Mouse (Mus musculus): ENCODE data around the gene 1110032A03Rik. TPM values are rescaled to one million over a fixed set of nuclear protein-coding genes. Genes with fewer than 3 reads are reported as not detected.

Gene 1110032A03Rik
- total and polyA plus RNA-seq, 2 experiments from 2014 or later = 33.0 to 59.6 TPM

- H3K9me3 ChIP-seq (ENCODE audit: low read length) = no peaks in the 10 kb centered on the region
- no peak overlapping the region for H3K4me2 ChIP-seq (ENCODE audit: low read depth, low read length, poor library complexity, severe bottlenecking)
- H3K36me3 ChIP-seq (ENCODE audit: insufficient read depth, low read length) = peaks cover 59% of the 10 kb centered on the region
- 90% methylated on average over 6 of the region's 6 CpGs for WGBS
- no peak for TF ChIP-seq CTCF (IDR thresholded peaks at IDR 0.05)
- H3K27me3 ChIP-seq (ENCODE audit: insufficient read depth, low read length) = no peaks in the 10 kb centered on the region
- H3K9ac ChIP-seq (replicated peaks; ENCODE audit: low read length, poor library complexity, severe bottlenecking) = no peak overlapping the region
- no peak for ATAC-seq (ENCODE audit: low FRiP score)
- DNase-seq (ENCODE audit: low spot score) = no peak
- no peak overlapping the region for H3K4me3 ChIP-seq (ENCODE audit: low read depth, low read length)
- no peak overlapping the region for H3K27ac ChIP-seq (ENCODE audit: low read depth, low read length)
- no peaks in the 10 kb centered on the region for H3K4me1 ChIP-seq (ENCODE audit: insufficient read depth, low read length)
Observed at GRCm38 (mm10) chr9:50808471-50808870, 33.2 kb upstream of the 1110032A03Rik start.

- H3K4me1 ChIP-seq (ENCODE audit: insufficient read depth, low read length) = no peaks in the 10 kb centered on the region
- H3K27me3 ChIP-seq (ENCODE audit: insufficient read depth, low read length) = no peaks in the 10 kb centered on the region
- ATAC-seq (ENCODE audit: low FRiP score) (no peak), DNase-seq (ENCODE audit: low spot score) (no peak)
- H3K4me2 ChIP-seq (ENCODE audit: low read depth, low read length, poor library complexity, severe bottlenecking) = no peak overlapping the region
- no peak for TF ChIP-seq CTCF (IDR thresholded peaks at IDR 0.05)
- H3K9ac ChIP-seq (replicated peaks; ENCODE audit: low read length, poor library complexity, severe bottlenecking) = no peak overlapping the region
- WGBS = 93% methylated on average over 7 of the region's 7 CpGs
- H3K36me3 ChIP-seq (ENCODE audit: insufficient read depth, low read length) = peaks cover 47% of the 10 kb centered on the region
- H3K9me3 ChIP-seq (ENCODE audit: low read length) = no peaks in the 10 kb centered on the region
- no peak overlapping the region for H3K4me3 ChIP-seq (ENCODE audit: low read depth, low read length)
- H3K27ac ChIP-seq (ENCODE audit: low read depth, low read length) = no peak overlapping the region
Observed at GRCm38 (mm10) chr9:50803055-50803671, 27.8 kb upstream of the 1110032A03Rik start.

- DNase-seq (ENCODE audit: low spot score) (peak; percentile 56), ATAC-seq (ENCODE audit: low FRiP score) (no peak)
- Histone ChIP-seq H3K36me3 (ENCODE audit: insufficient read depth, low read length) (peaks cover 48% of the 10 kb centered on the region), H3K4me1 (ENCODE audit: insufficient read depth, low read length) (no peaks in the 10 kb centered on the region), H3K27ac (ENCODE audit: low read depth, low read length) (no peak overlapping the region), H3K4me3 (ENCODE audit: low read depth, low read length) (no peak overlapping the region), H3K9me3 (ENCODE audit: low read length) (no peaks in the 10 kb centered on the region), H3K4me2 (ENCODE audit: low read depth, low read length, poor library complexity, severe bottlenecking) (no peak overlapping the region), H3K27me3 (ENCODE audit: insufficient read depth, low read length) (no peaks in the 10 kb centered on the region), H3K9ac (replicated peaks; ENCODE audit: low read length, poor library complexity, severe bottlenecking) (no peak overlapping the region)
- 55% methylated on average over 2 of the region's 2 CpGs for WGBS
- TF ChIP-seq CTCF (IDR thresholded peaks at IDR 0.05) = peak; percentile 62
Observed at GRCm38 (mm10) chr9:50800985-50801384, 25.7 kb upstream of the 1110032A03Rik start.

- no peak for DNase-seq (ENCODE audit: low spot score)
Observed at GRCm38 (mm10) chr9:50798368-50798767, 23.0 kb upstream of the 1110032A03Rik start.

GRCm38 (mm10) chr9:50797641-50798040 is 22.3 kb upstream of the 1110032A03Rik start:
- Histone ChIP-seq H3K4me1 (ENCODE audit: insufficient read depth, low read length) (no peaks in the 10 kb centered on the region), H3K9me3 (ENCODE audit: low read length) (no peaks in the 10 kb centered on the region), H3K4me3 (ENCODE audit: low read depth, low read length) (no peak overlapping the region), H3K9ac (replicated peaks; ENCODE audit: low read length, poor library complexity, severe bottlenecking) (no peak overlapping the region), H3K27me3 (ENCODE audit: insufficient read depth, low read length) (no peaks in the 10 kb centered on the region), H3K36me3 (ENCODE audit: insufficient read depth, low read length) (peaks cover 41% of the 10 kb centered on the region), H3K27ac (ENCODE audit: low read depth, low read length) (no peak overlapping the region), H3K4me2 (ENCODE audit: low read depth, low read length, poor library complexity, severe bottlenecking) (no peak overlapping the region)
- TF ChIP-seq CTCF (IDR thresholded peaks at IDR 0.05) = no peak
- WGBS = 95% methylated on average over 7 of the region's 7 CpGs
- ATAC-seq (ENCODE audit: low FRiP score) = no peak
- no peak for DNase-seq (ENCODE audit: low spot score)

More at GRCm38 (mm10) chr9:50798368-50798767, 23.0 kb upstream of the 1110032A03Rik start:
- ATAC-seq (ENCODE audit: low FRiP score) = no peak
- no peak overlapping the region for H3K9ac ChIP-seq (replicated peaks; ENCODE audit: low read length, poor library complexity, severe bottlenecking)
- no peaks in the 10 kb centered on the region for H3K9me3 ChIP-seq (ENCODE audit: low read length)
- H3K4me2 ChIP-seq (ENCODE audit: low read depth, low read length, poor library complexity, severe bottlenecking) = no peak overlapping the region
- no peak overlapping the region for H3K27ac ChIP-seq (ENCODE audit: low read depth, low read length)
- 88% methylated on average over 5 of the region's 5 CpGs for WGBS
- TF ChIP-seq CTCF (IDR thresholded peaks at IDR 0.05) = no peak
- H3K27me3 ChIP-seq (ENCODE audit: insufficient read depth, low read length) = no peaks in the 10 kb centered on the region
- no peaks in the 10 kb centered on the region for H3K4me1 ChIP-seq (ENCODE audit: insufficient read depth, low read length)
- peaks cover 45% of the 10 kb centered on the region for H3K36me3 ChIP-seq (ENCODE audit: insufficient read depth, low read length)
- no peak overlapping the region for H3K4me3 ChIP-seq (ENCODE audit: low read depth, low read length)

GRCm38 (mm10) chr9:50796776-50797175 is 21.5 kb upstream of the 1110032A03Rik start:
- no peaks in the 10 kb centered on the region for H3K4me1 ChIP-seq (ENCODE audit: insufficient read depth, low read length)
- H3K27me3 ChIP-seq (ENCODE audit: insufficient read depth, low read length) = no peaks in the 10 kb centered on the region
- no peak overlapping the region for H3K4me3 ChIP-seq (ENCODE audit: low read depth, low read length)
- no peak overlapping the region for H3K27ac ChIP-seq (ENCODE audit: low read depth, low read length)
- H3K4me2 ChIP-seq (ENCODE audit: low read depth, low read length, poor library complexity, severe bottlenecking) = no peak overlapping the region
- no peaks in the 10 kb centered on the region for H3K9me3 ChIP-seq (ENCODE audit: low read length)
- no peak for ATAC-seq (ENCODE audit: low FRiP score)
- WGBS = 86% methylated on average over 8 of the region's 8 CpGs
- TF ChIP-seq CTCF (IDR thresholded peaks at IDR 0.05) = no peak
- no peak overlapping the region for H3K9ac ChIP-seq (replicated peaks; ENCODE audit: low read length, poor library complexity, severe bottlenecking)
- DNase-seq (ENCODE audit: low spot score) = no peak
- peaks cover 42% of the 10 kb centered on the region for H3K36me3 ChIP-seq (ENCODE audit: insufficient read depth, low read length)
